Mouse (Mus musculus) stomach, embryonic 16.5 days (tissue): ENCODE measurements around the gene Spag7. TPM values are rescaled to one million over a fixed set of nuclear protein-coding genes. Genes with fewer than 3 reads are reported as not detected.

Experiments used
- ATAC-seq: fragments of 200-750 bp; cut with Nextera tagmentation; 2 replicates; pipeline ENCODE4 v1.8.0; 2017; ENCODE audit warnings: moderate number of reproducible peaks, moderate TSS enrichment; ENCODE audit not compliant: insufficient read depth, low FRiP score
- H3K27ac ChIP-seq: fragments of 300-500 bp; sonication (generic); 2 replicates; pipeline ENCODE4 v1.5.1; 2014; ENCODE audit warnings: low read length
- H3K27me3 ChIP-seq: fragments of 300-500 bp; sonication (generic); 2 replicates; pipeline ENCODE4 v1.6.1; 2014; ENCODE audit warnings: low read length, control low read depth, mixed read lengths; ENCODE audit not compliant: control insufficient read depth, insufficient read depth
- H3K36me3 ChIP-seq: fragments of 300-500 bp; sonication (generic); 2 replicates; pipeline ENCODE4 v1.6.1; 2014; ENCODE audit warnings: low read length; ENCODE audit not compliant: control insufficient read depth, insufficient read depth
- H3K4me1 ChIP-seq: fragments of 300-500 bp; sonication (generic); 2 replicates; pipeline ENCODE4 v1.6.1; 2014; ENCODE audit warnings: low read length, control low read depth, mixed read lengths; ENCODE audit not compliant: control insufficient read depth, insufficient read depth
- H3K4me2 ChIP-seq: fragments of 300-500 bp; sonication (generic); 2 replicates; pipeline ENCODE4 v1.6.1; 2014; ENCODE audit warnings: low read depth, low read length, mixed read lengths
- H3K4me3 ChIP-seq: fragments of 300-500 bp; sonication (generic); replicated peaks from 2 replicates; pipeline ENCODE4 v1.5.1; 2014; ENCODE audit warnings: mild to moderate bottlenecking, low read length
- H3K9ac ChIP-seq: fragments of 300-500 bp; sonication (generic); 2 replicates; pipeline ENCODE4 v1.6.1; 2014; ENCODE audit warnings: low read length
- H3K9me3 ChIP-seq: fragments of 300-500 bp; sonication (generic); replicated peaks from 2 replicates; pipeline ENCODE4 v1.6.1; 2016; ENCODE audit warnings: low read length, control low read depth; ENCODE audit not compliant: control insufficient read depth
- WGBS: fragments of 180-500 bp; shearing (Covaris S2); extraction: QIAGEN DNeasy Blood & Tissue Kit; methylation state at CpG from one replicate; pipeline ENCODE4 v1.1.7; 2014; 5-methylcytosine and 5-hydroxymethylcytosine counted together
- polyA plus RNA-seq: library from polyadenylated mRNA; unstranded; fragments of >200 nt; fragmentation: Nextera tagmentation; extraction: Ambion mirVana; gene quantifications from 2 replicates; pipeline ENCODE4 v1.2.1, GENCODE M21; 2015

Gene Spag7
- polyA plus RNA-seq, 1 experiment from 2014 or later = 149 TPM

- Histone ChIP-seq H3K9ac (no peak overlapping the region), H3K4me3 (no peak overlapping the region), H3K4me2 (no peak overlapping the region), H3K27ac (no peak overlapping the region), H3K4me1 (peaks cover 21% of the 10 kb centered on the region), H3K27me3 (no peaks in the 10 kb centered on the region), H3K9me3 (no peaks in the 10 kb centered on the region), H3K36me3 (peaks cover 15% of the 10 kb centered on the region)
- 93% methylated on average over 8 of the region's 8 CpGs for WGBS
- no peak for ATAC-seq
Observed at GRCm38 (mm10) chr11:70666687-70667086, 2.5 kb downstream of the Spag7 start.

- Histone ChIP-seq H3K9ac (no peak overlapping the region), H3K9me3 (no peaks in the 10 kb centered on the region), H3K36me3 (peaks cover 15% of the 10 kb centered on the region), H3K4me2 (no peak overlapping the region), H3K27ac (no peak overlapping the region), H3K27me3 (no peaks in the 10 kb centered on the region), H3K4me1 (peaks cover 10% of the 10 kb centered on the region), H3K4me3 (no peak overlapping the region)
- no peak for ATAC-seq
- 92% methylated on average over 9 of the region's 9 CpGs for WGBS
Observed at GRCm38 (mm10) chr11:70664741-70665140, 4.5 kb downstream of the Spag7 start.

- Histone ChIP-seq H3K9me3 (no peaks in the 10 kb centered on the region), H3K4me3 (no peak overlapping the region), H3K27ac (no peak overlapping the region), H3K9ac (no peak overlapping the region), H3K36me3 (peaks cover 15% of the 10 kb centered on the region), H3K27me3 (no peaks in the 10 kb centered on the region), H3K4me2 (no peak overlapping the region), H3K4me1 (peaks cover 10% of the 10 kb centered on the region)
- ATAC-seq = no peak
- 84% methylated on average over 6 of the region's 6 CpGs for WGBS
Observed at GRCm38 (mm10) chr11:70663957-70664356, 5.3 kb downstream of the Spag7 start.

GRCm38 (mm10) chr11:70663101-70663500 is 6.1 kb downstream of the Spag7 start:
- WGBS = 90% methylated on average over 8 of the region's 8 CpGs
- Histone ChIP-seq H3K4me1 (peaks cover 10% of the 10 kb centered on the region), H3K9me3 (no peaks in the 10 kb centered on the region), H3K36me3 (peaks cover 15% of the 10 kb centered on the region), H3K27ac (no peak overlapping the region), H3K4me2 (no peak overlapping the region), H3K4me3 (no peak overlapping the region), H3K9ac (no peak overlapping the region), H3K27me3 (no peaks in the 10 kb centered on the region)
- no peak for ATAC-seq

- 87% methylated on average over 8 of the region's 8 CpGs for WGBS
Observed at GRCm38 (mm10) chr11:70660571-70660970, 8.6 kb downstream of the Spag7 start.

GRCm38 (mm10) chr11:70658942-70659341 is 10.3 kb downstream of the Spag7 start:
- Histone ChIP-seq H3K9me3 (no peaks in the 10 kb centered on the region), H3K27me3 (no peaks in the 10 kb centered on the region), H3K9ac (no peak overlapping the region), H3K4me2 (no peak overlapping the region), H3K36me3 (peaks cover 4% of the 10 kb centered on the region; the same call in 1 of the 2 replicates), H3K27ac (no peak overlapping the region), H3K4me3 (no peak overlapping the region), H3K4me1 (peaks cover 20% of the 10 kb centered on the region)
- no peak for ATAC-seq
- 60% methylated on average over 8 of the region's 8 CpGs for WGBS

More at GRCm38 (mm10) chr11:70660571-70660970, 8.6 kb downstream of the Spag7 start:
- Histone ChIP-seq H3K27ac (no peak overlapping the region), H3K36me3 (peaks cover 15% of the 10 kb centered on the region), H3K4me2 (no peak overlapping the region), H3K27me3 (no peaks in the 10 kb centered on the region), H3K9me3 (no peaks in the 10 kb centered on the region), H3K4me1 (peaks cover 20% of the 10 kb centered on the region), H3K9ac (no peak overlapping the region), H3K4me3 (no peak overlapping the region)
- ATAC-seq = no peak

- Histone ChIP-seq H3K9me3 (no peaks in the 10 kb centered on the region), H3K9ac (no peak overlapping the region), H3K27me3 (no peaks in the 10 kb centered on the region), H3K27ac (no peak overlapping the region), H3K4me1 (peaks cover 20% of the 10 kb centered on the region), H3K4me2 (no peak overlapping the region), H3K4me3 (no peak overlapping the region), H3K36me3 (0 out of 2 replicates have a peak, but pooled peaks cover under 1% of the 10 kb centered on the region)
- WGBS = 65% methylated on average over 5 of the region's 5 CpGs
- no peak for ATAC-seq
Observed at GRCm38 (mm10) chr11:70658521-70658920, 10.7 kb downstream of the Spag7 start.

GRCm38 (mm10) chr11:70657991-70658390 is 11.2 kb downstream of the Spag7 start:
- H3K4me3 ChIP-seq = no peak overlapping the region
- no peak overlapping the region for H3K27ac ChIP-seq
- WGBS = 55% methylated on average over 9 of the region's 9 CpGs
- no peak overlapping the region for H3K9ac ChIP-seq
- ATAC-seq = no peak
- H3K27me3 ChIP-seq = no peaks in the 10 kb centered on the region
- H3K4me2 ChIP-seq = no peak overlapping the region
- H3K4me1 ChIP-seq = peaks cover 20% of the 10 kb centered on the region
- no peaks in the 10 kb centered on the region for H3K9me3 ChIP-seq
- no peaks in the 10 kb centered on the region for H3K36me3 ChIP-seq

- Histone ChIP-seq H3K9ac (no peak overlapping the region), H3K27me3 (no peaks in the 10 kb centered on the region), H3K4me2 (no peak overlapping the region)
Observed at GRCm38 (mm10) chr11:70657573-70657972, 11.6 kb downstream of the Spag7 start.

More at GRCm38 (mm10) chr11:70657573-70657972, 11.6 kb downstream of the Spag7 start:
- H3K9me3 ChIP-seq = no peaks in the 10 kb centered on the region
- 50% methylated on average over 6 of the region's 6 CpGs for WGBS
- no peak for ATAC-seq
- 0 out of 2 replicates have a peak overlapping the region, but pooled peaks have one; percentile 99 for H3K27ac ChIP-seq
- no peak overlapping the region for H3K4me3 ChIP-seq
- peaks cover 24% of the 10 kb centered on the region for H3K4me1 ChIP-seq
- 0 out of 2 replicates have a peak, but pooled peaks cover under 1% of the 10 kb centered on the region for H3K36me3 ChIP-seq
